ENCODE assay signal across 12 mouse cellular contexts in the genomic region with DNA sequence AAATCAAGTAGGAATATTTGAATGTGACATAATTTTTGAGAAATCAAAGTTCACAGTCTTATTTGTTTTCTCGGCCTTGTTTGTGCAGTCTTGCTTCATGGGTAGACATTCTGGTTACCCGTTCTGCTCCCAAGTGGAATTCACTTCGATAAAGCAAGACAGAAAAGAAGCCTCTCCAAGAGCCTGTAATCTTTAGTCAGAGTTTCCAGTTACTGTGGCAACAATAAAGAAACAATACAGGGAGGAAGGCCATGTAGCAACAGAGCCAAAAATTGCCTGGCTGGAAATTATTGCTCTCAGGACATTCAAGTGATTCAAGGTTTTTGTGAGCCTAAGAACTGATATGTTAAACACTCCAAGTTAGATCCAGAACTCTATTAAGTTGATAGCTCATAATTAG. TPM values are rescaled to one million over a fixed set of nuclear protein-coding genes. Genes with fewer than 3 reads are reported as not detected.
DNase-seq lines count a peak whose midpoint lies in the region; ATAC-seq and TF ChIP-seq lines count a peak whose summit lies in the region.
"Had no signal": no experiment of that assay in that cellular context is flagged by ENCODE, and none has a peak within 500 bp of the region (broad histone marks: within the 10 kb centered on the region; RNA-seq: fewer than 3 reads in every experiment).

No protein-coding gene starts in this region.

- no peak for TF ChIP-seq POLR2A in limb, embryonic 14.5 days (IDR thresholded peaks at IDR 0.05; ENCODE audit: borderline replicate concordance, extremely low read depth, insufficient read depth, insufficient read length)

- H3K27ac ChIP-seq in limb, embryonic 14.5 days (replicated peaks; ENCODE audit: low read depth, low read length): no peak overlapping the region
- H3K27ac ChIP-seq in limb, embryonic 10.5 days: no peak overlapping the region
- no peak overlapping the region for H3K27ac ChIP-seq in stomach, postnatal 0 days (replicated peaks)
- H3K27ac ChIP-seq in midbrain, embryonic 16.5 days (ENCODE audit: low read length): no peak overlapping the region
- H3K27ac ChIP-seq: hindbrain, embryonic 15.5 days; kidney, embryonic 15.5 days had no signal

- intact Hi-C loops in gastrocnemius, postnatal 14 days (cut with DNase I; ENCODE audit: low total_unique reads): no loop called here

- TF ChIP-seq CTCF in stomach, postnatal 0 days (IDR thresholded peaks at IDR 0.05; ENCODE audit: low read depth): no peak

- H3K4me2 ChIP-seq in limb, embryonic 14.5 days (replicated peaks; ENCODE audit: low read depth, low read length, severe bottlenecking): no peak overlapping the region
- H3K4me2 ChIP-seq in stomach, postnatal 0 days (replicated peaks; ENCODE audit: low read depth): no peak overlapping the region
- H3K4me2 ChIP-seq in midbrain, embryonic 16.5 days (ENCODE audit: low read length): no peak overlapping the region
- H3K4me2 ChIP-seq: hindbrain, embryonic 15.5 days; kidney, embryonic 15.5 days had no signal

- peak; percentile 64 for DNase-seq in limb, embryonic 14.5 days (ENCODE audit: low spot score)
- no peak for DNase-seq in limb, embryonic 10.5 days (ENCODE audit: low spot score)
- peak; percentile 86 for DNase-seq in adipocyte (ENCODE audit: low spot score)
- peak; percentile 17 for DNase-seq in gastrocnemius, postnatal 14 days
- DNase-seq in heart, postnatal 4 days: peak; percentile 22
- DNase-seq in frontal cortex, postnatal 36 days (ENCODE audit: low spot score in 2 of 2): no peak
- no peak for DNase-seq in stomach, postnatal 0 days (ENCODE audit: low spot score)
- DNase-seq: left cerebral cortex, postnatal 4 days had no signal

- WGBS in limb, embryonic 14.5 days: 78% methylated on average over 3 of the region's 3 CpGs
- 94% methylated on average over 3 of the region's 3 CpGs for WGBS in limb, embryonic 10.5 days
- WGBS in stomach, postnatal 0 days: 46% methylated on average over 3 of the region's 3 CpGs
- WGBS in midbrain, embryonic 16.5 days: 75% methylated on average over 3 of the region's 3 CpGs

- H3K9ac ChIP-seq in limb, embryonic 14.5 days (ENCODE audit: low read depth, low read length, severe bottlenecking): no peak overlapping the region
- no peak overlapping the region for H3K9ac ChIP-seq in stomach, postnatal 0 days (ENCODE audit: low read length)
- no peak overlapping the region for H3K9ac ChIP-seq in midbrain, embryonic 16.5 days (ENCODE audit: low read depth, low read length)
- H3K9ac ChIP-seq: hindbrain, embryonic 15.5 days; kidney, embryonic 15.5 days had no signal

- no peaks in the 10 kb centered on the region for H3K4me1 ChIP-seq in limb, embryonic 14.5 days (ENCODE audit: control insufficient read depth, insufficient read depth, low read length)
- H3K4me1 ChIP-seq in limb, embryonic 10.5 days: no peaks in the 10 kb centered on the region
- H3K4me1 ChIP-seq in stomach, postnatal 0 days (replicated peaks; ENCODE audit: control insufficient read depth, insufficient read depth): no peaks in the 10 kb centered on the region
- H3K4me1 ChIP-seq in midbrain, embryonic 16.5 days (ENCODE audit: control insufficient read depth, insufficient read depth, low read length): no peaks in the 10 kb centered on the region
- H3K4me1 ChIP-seq: hindbrain, embryonic 15.5 days; kidney, embryonic 15.5 days had no signal

- ATAC-seq in limb, embryonic 14.5 days (ENCODE audit: low FRiP score, low read depth): 0 out of 2 replicates have a peak, but pooled peaks have one; percentile 51
- no peak for ATAC-seq in stomach, postnatal 0 days (ENCODE audit: low FRiP score, low TSS enrichment)
- no peak for ATAC-seq in midbrain, embryonic 16.5 days

- TF ChIP-seq EP300 in stomach, postnatal 0 days (optimal IDR thresholded peaks at IDR 0.05): no peak

- H3K36me3 ChIP-seq in limb, embryonic 14.5 days (ENCODE audit: control insufficient read depth, insufficient read depth, low read length): peaks cover 20% of the 10 kb centered on the region
- peaks cover 71% of the 10 kb centered on the region for H3K36me3 ChIP-seq in limb, embryonic 10.5 days
- H3K36me3 ChIP-seq in stomach, postnatal 0 days (ENCODE audit: control insufficient read depth, insufficient read depth, low read length): no peaks in the 10 kb centered on the region
- peaks cover 5% of the 10 kb centered on the region; the same call in 1 of the 2 replicates for H3K36me3 ChIP-seq in midbrain, embryonic 16.5 days (ENCODE audit: control insufficient read depth, insufficient read depth, low read length)

- H3K27me3 ChIP-seq in limb, embryonic 14.5 days (ENCODE audit: control insufficient read depth, insufficient read depth, low read length): no peaks in the 10 kb centered on the region
- no peaks in the 10 kb centered on the region for H3K27me3 ChIP-seq in limb, embryonic 10.5 days (ENCODE audit: low read depth, poor library complexity, severe bottlenecking)
- H3K27me3 ChIP-seq in stomach, postnatal 0 days (ENCODE audit: control insufficient read depth, insufficient read depth, low read length): no peaks in the 10 kb centered on the region
- no peaks in the 10 kb centered on the region for H3K27me3 ChIP-seq in midbrain, embryonic 16.5 days (ENCODE audit: control insufficient read depth, insufficient read depth, low read depth, low read length)
- H3K27me3 ChIP-seq: hindbrain, embryonic 15.5 days; kidney, embryonic 15.5 days had no signal

- no peaks in the 10 kb centered on the region for H3K9me3 ChIP-seq in limb, embryonic 14.5 days (ENCODE audit: control insufficient read depth, low read length)
- H3K9me3 ChIP-seq in limb, embryonic 10.5 days (replicated peaks): no peaks in the 10 kb centered on the region
- no peaks in the 10 kb centered on the region for H3K9me3 ChIP-seq in stomach, postnatal 0 days (ENCODE audit: control insufficient read depth, low read length)
- H3K9me3 ChIP-seq in midbrain, embryonic 16.5 days (replicated peaks; ENCODE audit: control insufficient read depth, low read length, poor library complexity, severe bottlenecking): no peaks in the 10 kb centered on the region
- H3K9me3 ChIP-seq: hindbrain, embryonic 15.5 days; kidney, embryonic 15.5 days had no signal

- H3K4me3 ChIP-seq in limb, embryonic 14.5 days (replicated peaks; ENCODE audit: low read length): no peak overlapping the region
- H3K4me3 ChIP-seq in limb, embryonic 10.5 days: no peak overlapping the region
- no peak overlapping the region for H3K4me3 ChIP-seq in stomach, postnatal 0 days (ENCODE audit: low read depth, low read length)
- no peak overlapping the region for H3K4me3 ChIP-seq in midbrain, embryonic 16.5 days (ENCODE audit: low read depth, low read length)
- H3K4me3 ChIP-seq: erythroblast, embryonic 14.5 days; hindbrain, embryonic 15.5 days; kidney, embryonic 15.5 days had no signal

RNA-seq across cellular contexts. Expression of a gene that starts 29.6 kb away (rescaled TPM):
- 20.7 and 30.0 TPM in 2 replicates for polyA plus RNA-seq in limb, embryonic 14.5 days (2012; rRNA removed)
- polyA plus RNA-seq in limb, embryonic 14.5 days (2014; fragmentation: Nextera tagmentation; extraction: Ambion mirVana): 45.0 and 48.2 TPM in 2 replicates
- 63.3 and 74.0 TPM in 2 replicates for polyA plus RNA-seq in limb, embryonic 10.5 days (2016; fragmentation: Nextera tagmentation; extraction: Ambion mirVana)
- total RNA-seq in gastrocnemius, postnatal 14 days (2021): 10 to 100 TPM; 22.0 to 24.8 TPM
- total RNA-seq in heart, postnatal 4 days (2021): 10 to 100 TPM; 19.1 to 20.1 TPM
- polyA plus RNA-seq in stomach, postnatal 0 days (2015; fragmentation: Nextera tagmentation; extraction: Ambion mirVana): 29.9 and 30.1 TPM in 2 replicates
- polyA plus RNA-seq in midbrain, embryonic 16.5 days (2015; fragmentation: Nextera tagmentation; extraction: Ambion mirVana): 48.9 and 49.8 TPM in 2 replicates

RNA-seq across cellular contexts. Expression of a gene that starts 47.0 kb away (rescaled TPM):
- 24.0 and 37.5 TPM in 2 replicates for polyA plus RNA-seq in limb, embryonic 14.5 days (2012; rRNA removed)
- 11.2 and 11.4 TPM in 2 replicates for polyA plus RNA-seq in limb, embryonic 14.5 days (2014; fragmentation: Nextera tagmentation; extraction: Ambion mirVana)
- 8.4 and 9.0 TPM in 2 replicates for polyA plus RNA-seq in limb, embryonic 10.5 days (2016; fragmentation: Nextera tagmentation; extraction: Ambion mirVana)
- 1 to 10 TPM; 3.8 to 5.9 TPM for total RNA-seq in gastrocnemius, postnatal 14 days (2021)
- total RNA-seq in heart, postnatal 4 days (2021): 1 to 10 TPM; 4.0 to 5.0 TPM
- polyA plus RNA-seq in stomach, postnatal 0 days (2015; fragmentation: Nextera tagmentation; extraction: Ambion mirVana): 1.3 and 1.5 TPM in 2 replicates
- polyA plus RNA-seq in midbrain, embryonic 16.5 days (2015; fragmentation: Nextera tagmentation; extraction: Ambion mirVana): 7.4 and 9.5 TPM in 2 replicates

RNA-seq across cellular contexts. Expression of a gene that starts 53.7 kb away (rescaled TPM):
- polyA plus RNA-seq in limb, embryonic 14.5 days (2012; rRNA removed): 24.6 and 35.4 TPM in 2 replicates
- polyA plus RNA-seq in limb, embryonic 14.5 days (2014; fragmentation: Nextera tagmentation; extraction: Ambion mirVana): 11.1 and 11.2 TPM in 2 replicates
- 7.9 and 9.6 TPM in 2 replicates for polyA plus RNA-seq in limb, embryonic 10.5 days (2016; fragmentation: Nextera tagmentation; extraction: Ambion mirVana)
- 10 to 100 TPM; 12.6 to 14.7 TPM for total RNA-seq in gastrocnemius, postnatal 14 days (2021)
- 10 to 100 TPM; 11.3 to 15.1 TPM for total RNA-seq in heart, postnatal 4 days (2021)
- 6.3 and 7.4 TPM in 2 replicates for polyA plus RNA-seq in stomach, postnatal 0 days (2015; fragmentation: Nextera tagmentation; extraction: Ambion mirVana)
- 22.0 and 25.1 TPM in 2 replicates for polyA plus RNA-seq in midbrain, embryonic 16.5 days (2015; fragmentation: Nextera tagmentation; extraction: Ambion mirVana)

RNA-seq across cellular contexts. Expression of a gene that starts 54.6 kb away (rescaled TPM):
- polyA plus RNA-seq in limb, embryonic 14.5 days (2012; rRNA removed): 78.5 and 92.3 TPM in 2 replicates
- polyA plus RNA-seq in limb, embryonic 14.5 days (2014; fragmentation: Nextera tagmentation; extraction: Ambion mirVana): 79.2 and 96.1 TPM in 2 replicates
- 121 and 129 TPM in 2 replicates for polyA plus RNA-seq in limb, embryonic 10.5 days (2016; fragmentation: Nextera tagmentation; extraction: Ambion mirVana)
- 10 to 100 TPM; 52.3 to 60.4 TPM for total RNA-seq in gastrocnemius, postnatal 14 days (2021)
- 10 to 100 TPM; 80.0 to 83.1 TPM for total RNA-seq in heart, postnatal 4 days (2021)
- polyA plus RNA-seq in stomach, postnatal 0 days (2015; fragmentation: Nextera tagmentation; extraction: Ambion mirVana): 38.3 and 47.3 TPM in 2 replicates
- 46.9 and 51.4 TPM in 2 replicates for polyA plus RNA-seq in midbrain, embryonic 16.5 days (2015; fragmentation: Nextera tagmentation; extraction: Ambion mirVana)

Comparison
In these comparisons a context has a peak if more than half of its experiments do, and no peak if none do; other contexts are left out.
1. DNase-seq: peak in limb, embryonic 14.5 days (single experiment), adipocyte (single experiment), gastrocnemius, postnatal 14 days (single experiment) and heart, postnatal 4 days (single experiment); none in limb, embryonic 10.5 days (single experiment), frontal cortex, postnatal 36 days (0 of 2) and stomach, postnatal 0 days (single experiment).